Mouse (Mus musculus) bone marrow macrophage, adult 2 months (primary cell): ENCODE results near the gene Tcap.

Experiments
- CTCF ChIP-seq: IDR thresholded peaks from 2 replicates; pipeline ENCODE4 v1.5.1; 2012; ENCODE audit warnings: low read depth, mild to moderate bottlenecking, low read length, moderate library complexity
- POLR2A ChIP-seq: IDR thresholded peaks from 2 replicates; pipeline ENCODE4 v1.6.1; 2012; ENCODE audit warnings: mild to moderate bottlenecking, low read depth, low read length, borderline replicate concordance

GRCm38 (mm10) chr11:98418939-98419547, 35.4 kb downstream of the Tcap start:
- no peak for TF ChIP-seq CTCF
- no peak for TF ChIP-seq POLR2A
